Mouse (Mus musculus): ENCODE data around the gene Gm12117. TPM values are rescaled to one million over a fixed set of nuclear protein-coding genes. Genes with fewer than 3 reads are reported as not detected.

Gm12117 gene
- not detected in 2 replicates for polyA plus RNA-seq (2015; fragmentation: Nextera tagmentation; extraction: Ambion mirVana)

DNA sequence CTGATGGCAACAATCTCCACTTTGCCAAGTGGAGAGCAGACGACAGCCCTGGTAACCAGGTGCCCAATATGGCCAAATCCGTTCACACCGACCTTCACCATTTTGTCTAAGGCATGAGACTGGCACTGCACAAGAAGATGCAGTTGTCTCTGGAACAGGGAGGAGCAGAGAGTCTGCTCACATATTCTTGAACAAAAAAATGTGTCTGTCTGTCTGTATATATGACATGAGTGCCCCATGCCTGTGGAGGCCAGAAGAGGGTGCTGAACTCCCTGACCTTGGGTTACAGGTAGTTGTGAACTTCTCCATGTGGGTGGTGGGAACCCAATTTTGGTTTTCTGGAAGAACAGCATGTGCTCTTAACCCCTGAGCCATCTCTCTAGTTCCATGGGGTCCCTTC, at the start of gene Gm12117:
TSS of gene Gm12117 (minus strand) at position 101 of the 400 bp plus-strand sequence.
- H3K27ac ChIP-seq (ENCODE audit: low read depth, low read length): no peak within 1 kb of the TSS
- H3K9ac ChIP-seq (ENCODE audit: low read depth, low read length): no peak within 1 kb of the TSS
- H3K4me1 ChIP-seq (ENCODE audit: control insufficient read depth, insufficient read depth, low read depth, low read length): no peaks in the 10 kb centered on the region
- no peaks in the 10 kb centered on the region for H3K36me3 ChIP-seq (ENCODE audit: control insufficient read depth, insufficient read depth, low read length)
- ATAC-seq: no peak
- H3K4me2 ChIP-seq (ENCODE audit: low read length): no peak within 1 kb of the TSS
- WGBS: 94% methylated on average over 3 of the region's 3 CpGs
- H3K27me3 ChIP-seq (replicated peaks; ENCODE audit: control insufficient read depth, insufficient read depth, low read length): no peaks in the 10 kb centered on the region
- no peaks in the 10 kb centered on the region for H3K9me3 ChIP-seq (ENCODE audit: control insufficient read depth, low read length)
- H3K4me3 ChIP-seq (ENCODE audit: low read length): no peak within 1 kb of the TSS

DNA sequence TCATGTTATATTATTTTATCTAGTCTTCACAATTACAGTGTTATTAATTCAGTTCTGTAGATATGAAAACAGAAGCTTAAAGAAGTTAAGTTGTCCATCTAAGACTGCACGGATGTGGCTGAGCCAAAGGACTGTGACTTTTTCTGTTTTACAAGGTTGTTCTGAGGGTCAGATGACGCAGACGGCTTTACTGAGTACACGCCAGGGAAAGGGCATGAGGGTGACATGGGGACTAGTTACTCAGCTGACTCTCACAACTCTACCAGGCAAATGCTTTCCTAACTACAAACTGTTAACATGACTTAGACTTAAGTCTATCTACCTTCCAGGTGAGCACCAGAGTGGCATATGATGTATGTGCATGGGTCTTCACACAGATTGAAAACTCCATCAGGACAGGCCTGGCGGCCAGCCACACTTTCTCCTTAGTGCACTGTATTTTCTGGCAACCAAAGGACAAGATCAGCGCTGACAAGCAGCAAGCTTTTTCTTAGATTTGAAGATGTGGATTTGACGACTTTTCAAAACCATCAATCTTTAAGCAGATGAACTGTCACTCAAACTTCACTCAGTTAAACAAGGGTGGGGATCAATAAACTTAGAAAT, 42.6 kb upstream of the Gm12117 start:
- no peak overlapping the region for H3K27ac ChIP-seq (ENCODE audit: low read depth, low read length)
- 87% methylated on average over 7 of the region's 7 CpGs for WGBS
- no peaks in the 10 kb centered on the region for H3K27me3 ChIP-seq (replicated peaks; ENCODE audit: control insufficient read depth, insufficient read depth, low read length)
- no peak overlapping the region for H3K4me2 ChIP-seq (ENCODE audit: low read length)
- no peaks in the 10 kb centered on the region for H3K36me3 ChIP-seq (ENCODE audit: control insufficient read depth, insufficient read depth, low read length)
- H3K9me3 ChIP-seq (ENCODE audit: control insufficient read depth, low read length): no peaks in the 10 kb centered on the region
- no peak for ATAC-seq
- H3K9ac ChIP-seq (ENCODE audit: low read depth, low read length): no peak overlapping the region
- H3K4me1 ChIP-seq (ENCODE audit: control insufficient read depth, insufficient read depth, low read depth, low read length): no peaks in the 10 kb centered on the region
- H3K4me3 ChIP-seq (ENCODE audit: low read length): no peak overlapping the region

DNA sequence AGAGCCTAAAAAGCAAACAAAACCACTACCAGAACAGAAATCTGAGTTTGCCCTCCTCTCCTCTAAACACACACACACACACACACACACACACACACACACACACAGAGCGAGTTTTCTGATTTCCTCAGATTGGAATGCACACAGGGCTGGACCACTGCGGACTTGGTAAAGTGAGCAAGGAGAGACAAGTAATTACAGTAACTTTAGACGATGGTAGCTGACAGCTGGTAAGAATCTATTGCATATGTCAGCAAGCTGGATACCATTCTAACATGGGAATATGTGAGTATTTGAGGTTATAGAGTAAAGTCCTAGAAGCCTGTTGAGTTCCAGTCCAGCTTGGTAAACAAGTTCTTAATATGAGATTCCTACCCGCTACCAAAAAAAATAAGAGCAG, 33.0 kb upstream of the Gm12117 start:
- no peak for ATAC-seq
- no peak overlapping the region for H3K9ac ChIP-seq (ENCODE audit: low read depth, low read length)
- no peaks in the 10 kb centered on the region for H3K4me1 ChIP-seq (ENCODE audit: control insufficient read depth, insufficient read depth, low read depth, low read length)
- no peaks in the 10 kb centered on the region for H3K27me3 ChIP-seq (replicated peaks; ENCODE audit: control insufficient read depth, insufficient read depth, low read length)
- H3K4me3 ChIP-seq (ENCODE audit: low read length): no peak overlapping the region
- no peak overlapping the region for H3K27ac ChIP-seq (ENCODE audit: low read depth, low read length)
- no peaks in the 10 kb centered on the region for H3K9me3 ChIP-seq (ENCODE audit: control insufficient read depth, low read length)
- H3K4me2 ChIP-seq (ENCODE audit: low read length): no peak overlapping the region
- no peaks in the 10 kb centered on the region for H3K36me3 ChIP-seq (ENCODE audit: control insufficient read depth, insufficient read depth, low read length)
- 86% methylated on average over 4 of the region's 4 CpGs for WGBS

DNA sequence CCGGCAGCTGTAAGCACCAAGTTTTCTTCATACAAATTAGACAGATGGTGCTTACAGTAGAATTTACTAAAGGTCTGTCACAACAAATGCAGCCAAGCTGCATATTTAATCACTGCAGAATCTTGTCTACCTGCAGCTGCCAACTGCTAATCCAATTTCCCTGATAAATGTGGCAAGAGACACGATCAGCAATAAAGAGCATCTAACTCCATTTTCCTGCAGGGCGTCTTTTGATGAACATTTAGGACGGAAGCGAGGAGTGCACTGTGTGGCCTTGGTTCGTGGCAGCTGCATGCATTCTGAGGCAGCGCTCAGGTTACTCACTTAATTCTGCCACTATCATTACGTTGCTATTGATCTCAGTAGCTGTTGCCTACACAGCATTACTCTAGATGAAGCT, 24.3 kb upstream of the Gm12117 start:
- Histone ChIP-seq H3K4me3 (ENCODE audit: low read length) (no peak overlapping the region), H3K27ac (ENCODE audit: low read depth, low read length) (no peak overlapping the region), H3K27me3 (replicated peaks; ENCODE audit: control insufficient read depth, insufficient read depth, low read length) (no peaks in the 10 kb centered on the region), H3K4me1 (ENCODE audit: control insufficient read depth, insufficient read depth, low read depth, low read length) (peaks cover 8% of the 10 kb centered on the region; the same call in 1 of the 2 replicates), H3K4me2 (ENCODE audit: low read length) (no peak overlapping the region), H3K9me3 (ENCODE audit: control insufficient read depth, low read length) (no peaks in the 10 kb centered on the region), H3K36me3 (ENCODE audit: control insufficient read depth, insufficient read depth, low read length) (no peaks in the 10 kb centered on the region), H3K9ac (ENCODE audit: low read depth, low read length) (no peak overlapping the region)
- ATAC-seq: peak; percentile 67
- 28% methylated on average over 8 of the region's 8 CpGs for WGBS

DNA sequence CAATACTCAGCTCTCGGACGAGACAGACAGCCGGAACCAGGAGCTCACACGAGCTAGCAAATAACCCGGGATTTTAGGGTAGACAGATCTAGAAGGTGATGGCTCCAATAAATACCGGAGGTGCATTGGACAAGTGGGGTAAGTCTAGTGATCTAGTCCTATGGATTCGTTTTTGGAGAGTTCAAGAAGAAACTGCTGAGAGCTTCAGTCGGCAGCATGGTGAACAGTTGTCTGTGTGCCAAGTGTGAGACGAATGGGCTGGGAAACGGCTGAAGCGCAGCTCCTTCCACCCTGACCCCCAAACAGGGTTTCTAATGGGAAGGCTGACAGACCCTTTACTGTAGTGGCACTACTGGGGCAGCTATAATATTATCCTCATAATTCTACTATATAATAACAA, 22.8 kb upstream of the Gm12117 start:
- no peak overlapping the region for H3K4me3 ChIP-seq (ENCODE audit: low read length)
- H3K4me2 ChIP-seq (ENCODE audit: low read length): peak overlapping the region; percentile 23; the same call in 1 of the 2 replicates
- H3K9ac ChIP-seq (ENCODE audit: low read depth, low read length): no peak overlapping the region
- ATAC-seq: no peak
- H3K27me3 ChIP-seq (replicated peaks; ENCODE audit: control insufficient read depth, insufficient read depth, low read length): no peaks in the 10 kb centered on the region
- peaks cover 8% of the 10 kb centered on the region; the same call in 1 of the 2 replicates for H3K4me1 ChIP-seq (ENCODE audit: control insufficient read depth, insufficient read depth, low read depth, low read length)
- H3K9me3 ChIP-seq (ENCODE audit: control insufficient read depth, low read length): no peaks in the 10 kb centered on the region
- no peak overlapping the region for H3K27ac ChIP-seq (ENCODE audit: low read depth, low read length)
- H3K36me3 ChIP-seq (ENCODE audit: control insufficient read depth, insufficient read depth, low read length): no peaks in the 10 kb centered on the region
- 58% methylated on average over 11 of the region's 11 CpGs for WGBS

DNA sequence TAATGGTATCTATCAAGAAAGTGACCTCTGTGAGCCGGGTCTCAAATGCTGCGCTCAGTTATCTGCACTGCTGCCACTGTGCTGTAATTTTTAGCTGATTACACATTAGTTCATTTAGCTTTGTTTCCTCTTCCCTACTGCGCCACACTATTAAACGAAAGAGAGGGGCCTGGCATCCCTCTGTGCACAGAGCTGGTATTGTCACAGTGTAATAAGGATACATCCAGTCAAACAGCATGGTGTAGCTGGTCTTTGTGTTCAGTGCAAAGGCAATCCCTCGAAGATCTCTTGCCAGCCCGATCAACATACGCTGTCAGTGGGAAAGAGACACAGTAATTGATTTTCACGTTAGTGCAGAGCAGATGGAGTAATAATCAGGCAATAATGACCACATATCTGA, 20.6 kb upstream of the Gm12117 start:
- no peak overlapping the region for H3K27ac ChIP-seq (ENCODE audit: low read depth, low read length)
- peaks cover 8% of the 10 kb centered on the region; the same call in 1 of the 2 replicates for H3K4me1 ChIP-seq (ENCODE audit: control insufficient read depth, insufficient read depth, low read depth, low read length)
- no peaks in the 10 kb centered on the region for H3K27me3 ChIP-seq (replicated peaks; ENCODE audit: control insufficient read depth, insufficient read depth, low read length)
- peak; percentile 85 for ATAC-seq
- H3K4me2 ChIP-seq (ENCODE audit: low read length): no peak overlapping the region; the same call in 1 of the 2 replicates
- no peaks in the 10 kb centered on the region for H3K36me3 ChIP-seq (ENCODE audit: control insufficient read depth, insufficient read depth, low read length)
- no peaks in the 10 kb centered on the region for H3K9me3 ChIP-seq (ENCODE audit: control insufficient read depth, low read length)
- no peak overlapping the region for H3K4me3 ChIP-seq (ENCODE audit: low read length)
- 33% methylated on average over 8 of the region's 8 CpGs for WGBS
- H3K9ac ChIP-seq (ENCODE audit: low read depth, low read length): no peak overlapping the region

DNA sequence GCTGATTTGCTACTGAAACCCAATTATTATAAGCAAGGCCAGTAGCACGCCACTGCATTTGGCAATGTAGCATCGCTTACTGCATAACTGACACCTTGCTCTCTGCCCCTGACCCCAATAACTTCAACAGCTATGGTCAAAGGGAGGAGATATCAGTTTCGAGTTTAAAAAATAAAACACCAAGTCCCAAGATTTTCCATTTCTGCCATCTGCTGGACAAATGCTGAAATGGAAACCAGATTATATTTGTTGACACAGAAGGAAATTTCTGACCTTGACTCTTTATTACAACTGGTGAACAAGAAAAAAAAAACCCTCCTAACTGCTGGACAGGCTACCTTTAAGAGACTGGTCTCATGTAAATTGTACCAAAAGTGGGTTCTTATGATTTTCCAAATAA, 18.9 kb upstream of the Gm12117 start:
- H3K4me1 ChIP-seq (ENCODE audit: control insufficient read depth, insufficient read depth, low read depth, low read length): peaks cover 5% of the 10 kb centered on the region; the same call in 1 of the 2 replicates
- H3K4me3 ChIP-seq (ENCODE audit: low read length): no peak overlapping the region
- no peaks in the 10 kb centered on the region for H3K36me3 ChIP-seq (ENCODE audit: control insufficient read depth, insufficient read depth, low read length)
- ATAC-seq: no peak
- H3K27ac ChIP-seq (ENCODE audit: low read depth, low read length): no peak overlapping the region
- no peak overlapping the region for H3K9ac ChIP-seq (ENCODE audit: low read depth, low read length)
- WGBS: 49% methylated on average over 3 of the region's 3 CpGs
- no peak overlapping the region for H3K4me2 ChIP-seq (ENCODE audit: low read length)
- H3K9me3 ChIP-seq (ENCODE audit: control insufficient read depth, low read length): no peaks in the 10 kb centered on the region
- H3K27me3 ChIP-seq (replicated peaks; ENCODE audit: control insufficient read depth, insufficient read depth, low read length): no peaks in the 10 kb centered on the region

DNA sequence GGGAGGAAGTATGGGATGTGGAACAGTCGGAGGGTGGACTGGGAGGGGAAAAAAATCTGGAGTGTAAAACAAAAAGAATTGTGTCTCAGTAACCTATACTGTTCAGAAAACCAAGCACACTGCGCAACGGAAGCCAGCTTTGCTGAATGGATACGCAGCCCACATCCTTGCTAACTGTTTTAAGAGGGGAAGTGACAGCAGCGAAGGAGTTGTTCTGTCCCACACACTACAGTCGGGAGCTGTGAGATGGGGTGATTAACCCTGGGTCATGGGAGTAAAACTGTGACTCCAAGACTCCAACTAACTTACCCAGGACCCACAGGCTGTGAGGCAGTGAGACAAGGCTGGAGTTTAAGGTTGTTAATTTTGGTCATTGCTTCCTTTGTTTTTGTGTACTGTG, 17.5 kb upstream of the Gm12117 start:
- H3K9ac ChIP-seq (ENCODE audit: low read depth, low read length): no peak overlapping the region
- ATAC-seq: no peak
- 83% methylated on average over 6 of the region's 6 CpGs for WGBS

DNA sequence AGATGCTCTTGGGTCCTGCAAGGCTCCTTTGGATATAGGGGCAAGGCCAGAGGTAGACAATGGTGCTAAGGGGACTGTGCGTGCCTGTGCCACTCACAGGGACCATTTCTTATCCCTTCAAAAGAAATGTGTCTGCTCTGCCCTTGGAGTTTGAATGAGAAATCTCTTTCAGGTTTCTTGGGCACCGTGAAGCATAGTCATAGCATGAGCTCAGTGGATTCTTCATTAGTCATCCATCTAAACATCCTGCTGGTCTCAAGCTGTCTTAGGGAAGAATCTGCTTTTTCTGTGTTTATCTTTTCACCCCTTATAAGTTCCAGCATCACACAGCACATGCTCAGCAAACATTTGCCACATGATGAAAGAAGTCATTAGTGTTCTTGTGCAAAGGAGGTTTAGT, 2.0 kb upstream of the Gm12117 start:
- Histone ChIP-seq H3K4me3 (ENCODE audit: low read length) (no peak overlapping the region), H3K4me2 (ENCODE audit: low read length) (no peak overlapping the region), H3K27me3 (replicated peaks; ENCODE audit: control insufficient read depth, insufficient read depth, low read length) (no peaks in the 10 kb centered on the region), H3K9ac (ENCODE audit: low read depth, low read length) (no peak overlapping the region), H3K4me1 (ENCODE audit: control insufficient read depth, insufficient read depth, low read depth, low read length) (no peaks in the 10 kb centered on the region), H3K27ac (ENCODE audit: low read depth, low read length) (no peak overlapping the region), H3K36me3 (ENCODE audit: control insufficient read depth, insufficient read depth, low read length) (no peaks in the 10 kb centered on the region), H3K9me3 (ENCODE audit: control insufficient read depth, low read length) (no peaks in the 10 kb centered on the region)
- WGBS: 94% methylated on average over 2 of the region's 2 CpGs
- no peak for ATAC-seq

More for the DNA sequence above, 17.5 kb upstream of the Gm12117 start:
- no peaks in the 10 kb centered on the region for H3K27me3 ChIP-seq (replicated peaks; ENCODE audit: control insufficient read depth, insufficient read depth, low read length)
- no peak overlapping the region for H3K27ac ChIP-seq (ENCODE audit: low read depth, low read length)
- H3K9me3 ChIP-seq (ENCODE audit: control insufficient read depth, low read length): no peaks in the 10 kb centered on the region
- no peaks in the 10 kb centered on the region for H3K36me3 ChIP-seq (ENCODE audit: control insufficient read depth, insufficient read depth, low read length)
- H3K4me3 ChIP-seq (ENCODE audit: low read length): no peak overlapping the region
- peaks cover 5% of the 10 kb centered on the region; the same call in 1 of the 2 replicates for H3K4me1 ChIP-seq (ENCODE audit: control insufficient read depth, insufficient read depth, low read depth, low read length)
- H3K4me2 ChIP-seq (ENCODE audit: low read length): no peak overlapping the region
